Mouse (Mus musculus) forebrain, postnatal 0 days (tissue): ENCODE measurements around the gene Arf3. TPM values are rescaled to one million over a fixed set of nuclear protein-coding genes. Genes with fewer than 3 reads are reported as not detected.
A peak's percentile ranks its signal among the peaks of the same experiment; 100 is the strongest.

Source experiments
- ATAC-seq: fragments of 200-750 bp; cut with Nextera tagmentation; 2 replicates; pipeline ENCODE4 v1.8.0; 2017; ENCODE audit warnings: mild to moderate bottlenecking, moderate library complexity
- DNase-seq: peaks from one replicate; pipeline ENCODE4 v3.0.0-alpha.2; 2015
- H3K27ac ChIP-seq: fragments of 300-500 bp; sonication (generic); 2 replicates; pipeline ENCODE4 v1.5.1; 2014; ENCODE audit warnings: low read depth, mild to moderate bottlenecking, antibody characterized with exemption, low read length, moderate library complexity, mixed read lengths
- H3K27me3 ChIP-seq: fragments of 300-500 bp; sonication (generic); 2 replicates; pipeline ENCODE4 v1.6.1; 2014; ENCODE audit warnings: mild to moderate bottlenecking, low read length, mixed read lengths; ENCODE audit not compliant: insufficient read depth
- H3K36me3 ChIP-seq: fragments of 300-500 bp; sonication (generic); 2 replicates; pipeline ENCODE4 v1.6.1; 2014; ENCODE audit warnings: mild to moderate bottlenecking, moderate library complexity; ENCODE audit not compliant: insufficient read depth
- H3K4me1 ChIP-seq: fragments of 300-500 bp; sonication (generic); 2 replicates; pipeline ENCODE4 v1.6.1; 2014; ENCODE audit warnings: antibody characterized with exemption; ENCODE audit not compliant: insufficient read depth
- H3K4me2 ChIP-seq: fragments of 300-500 bp; sonication (generic); 2 replicates; pipeline ENCODE4 v1.6.1; 2014; ENCODE audit warnings: low read depth, mild to moderate bottlenecking, moderate library complexity
- H3K4me3 ChIP-seq: fragments of 300-500 bp; sonication (generic); 2 replicates; pipeline ENCODE4 v1.5.1; 2014; ENCODE audit warnings: low read depth, low read length, mixed read lengths
- H3K9ac ChIP-seq: fragments of 300-500 bp; sonication (generic); 2 replicates; pipeline ENCODE4 v1.6.1; 2014; ENCODE audit warnings: mild to moderate bottlenecking
- H3K9me3 ChIP-seq: fragments of 300-500 bp; sonication (generic); 2 replicates; pipeline ENCODE4 v1.6.1; 2016; ENCODE audit warnings: low read length
- CTCF ChIP-seq: sonication (generic); IDR thresholded peaks from 2 replicates; pipeline ENCODE4 v1.5.1; 2016; ENCODE audit warnings: antibody characterized with exemption, control low read depth, low read depth
- WGBS: fragments of 180-500 bp; shearing (Covaris S2); extraction: QIAGEN DNeasy Blood & Tissue Kit; methylation state at CpG from one replicate; pipeline ENCODE4 v1.1.7; 2014; 5-methylcytosine and 5-hydroxymethylcytosine counted together
- polyA plus RNA-seq: library from polyadenylated mRNA; unstranded; fragments of >200 nt; fragmentation: Nextera tagmentation; extraction: Ambion mirVana; gene quantifications from 2 replicates; pipeline ENCODE4 v1.2.1, GENCODE M21; 2015
- total RNA-seq: library from RNA; depleted of rRNA; stranded (reverse); fragments of >200 nt; gene quantifications from 2 replicates; pipeline ENCODE4 v1.2.3, GENCODE M21; 2014

Arf3 gene
- total and polyA plus RNA-seq, 2 experiments from 2014 or later = 104 to 116 TPM

- Histone ChIP-seq H3K27me3 (peaks cover 77% of the 10 kb centered on the region), H3K4me2 (peak overlapping the region; percentile 85), H3K9me3 (no peaks in the 10 kb centered on the region), H3K4me3 (peak overlapping the region; percentile 44), H3K36me3 (no peaks in the 10 kb centered on the region), H3K9ac (peak overlapping the region; percentile 53), H3K27ac (no peak overlapping the region), H3K4me1 (peaks cover 10% of the 10 kb centered on the region; the same call in 1 of the 2 replicates)
- 11% methylated on average over 30 of the region's 30 CpGs for WGBS
- no peak for DNase-seq
- ATAC-seq = no peak
- TF ChIP-seq CTCF = no peak
Observed at GRCm38 (mm10) chr15:98806071-98806808, 43.2 kb upstream of the Arf3 start.

GRCm38 (mm10) chr15:98805324-98806040 is 42.5 kb upstream of the Arf3 start:
- Histone ChIP-seq H3K27ac (no peak overlapping the region), H3K9me3 (no peaks in the 10 kb centered on the region), H3K27me3 (peaks cover 84% of the 10 kb centered on the region), H3K4me3 (peak overlapping the region; percentile 44), H3K36me3 (no peaks in the 10 kb centered on the region), H3K9ac (peak overlapping the region; percentile 53), H3K4me1 (peaks cover 10% of the 10 kb centered on the region; the same call in 1 of the 2 replicates), H3K4me2 (peak overlapping the region; percentile 85)
- peak; percentile 85 for DNase-seq
- ATAC-seq = peak; percentile 59
- TF ChIP-seq CTCF = peak; percentile 82
- 3% methylated on average over 62 of the region's 64 CpGs for WGBS

DNA sequence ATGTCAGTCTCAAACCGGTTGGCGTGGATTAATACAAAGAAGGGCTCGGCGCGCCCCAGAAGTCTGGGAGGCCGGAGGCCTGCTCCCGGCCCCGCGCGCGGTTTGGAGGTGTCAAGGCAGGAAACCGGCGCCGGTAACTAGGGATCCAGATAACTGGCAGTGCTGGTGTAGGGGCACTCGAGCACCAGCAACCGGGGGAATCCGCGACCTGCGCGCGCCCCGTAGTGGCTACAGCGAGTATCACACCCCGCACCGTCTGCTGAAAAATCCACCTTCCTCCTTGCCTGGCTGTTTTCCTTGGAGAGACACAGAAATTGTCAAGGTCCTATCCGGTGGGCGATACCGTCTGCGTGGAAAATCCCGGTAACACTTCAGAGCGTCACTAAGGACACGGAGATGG is 41.0 kb upstream of the Arf3 start:
- no peak overlapping the region; the same call in 1 of the 2 replicates for H3K4me3 ChIP-seq
- H3K4me1 ChIP-seq = peaks cover 10% of the 10 kb centered on the region; the same call in 1 of the 2 replicates
- WGBS = under 1% methylated on average over 32 of the region's 32 CpGs
- peak; percentile 89 for TF ChIP-seq CTCF
- H3K27me3 ChIP-seq = peaks cover 84% of the 10 kb centered on the region
- H3K9me3 ChIP-seq = no peaks in the 10 kb centered on the region
- ATAC-seq (peak; percentile 32; the same call in 1 of the 2 replicates), DNase-seq (peak; percentile 88)
- H3K4me2 ChIP-seq = peak overlapping the region; percentile 36
- H3K36me3 ChIP-seq = no peaks in the 10 kb centered on the region
- no peak overlapping the region for H3K9ac ChIP-seq
- no peak overlapping the region for H3K27ac ChIP-seq

DNA sequence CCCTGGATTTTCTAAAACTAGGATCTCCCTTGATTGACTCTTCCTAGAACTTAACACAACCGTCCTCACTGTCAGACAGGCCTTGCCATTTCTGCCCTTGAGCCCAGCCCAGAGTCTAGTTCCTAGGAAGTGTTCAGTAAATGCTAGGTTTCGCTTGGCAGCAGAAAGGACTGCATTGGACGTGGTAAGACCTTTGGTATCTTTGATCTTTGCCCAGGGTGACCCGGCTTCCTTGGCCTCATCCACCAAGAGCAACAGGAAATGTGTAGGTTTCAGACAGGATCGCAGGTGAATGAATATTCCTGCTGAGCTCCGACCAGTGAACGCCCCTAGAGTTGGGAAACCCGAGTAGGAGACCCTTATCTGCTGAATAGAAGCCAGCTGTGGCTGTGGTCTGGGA is 39.9 kb upstream of the Arf3 start:
- Histone ChIP-seq H3K27ac (no peak overlapping the region), H3K4me3 (no peak overlapping the region), H3K36me3 (no peaks in the 10 kb centered on the region), H3K9me3 (no peaks in the 10 kb centered on the region), H3K4me1 (no peaks in the 10 kb centered on the region), H3K27me3 (peaks cover 83% of the 10 kb centered on the region), H3K9ac (no peak overlapping the region), H3K4me2 (no peak overlapping the region)
- no peak for TF ChIP-seq CTCF
- no peak for ATAC-seq
- 3% methylated on average over 8 of the region's 8 CpGs for WGBS
- no peak for DNase-seq

DNA sequence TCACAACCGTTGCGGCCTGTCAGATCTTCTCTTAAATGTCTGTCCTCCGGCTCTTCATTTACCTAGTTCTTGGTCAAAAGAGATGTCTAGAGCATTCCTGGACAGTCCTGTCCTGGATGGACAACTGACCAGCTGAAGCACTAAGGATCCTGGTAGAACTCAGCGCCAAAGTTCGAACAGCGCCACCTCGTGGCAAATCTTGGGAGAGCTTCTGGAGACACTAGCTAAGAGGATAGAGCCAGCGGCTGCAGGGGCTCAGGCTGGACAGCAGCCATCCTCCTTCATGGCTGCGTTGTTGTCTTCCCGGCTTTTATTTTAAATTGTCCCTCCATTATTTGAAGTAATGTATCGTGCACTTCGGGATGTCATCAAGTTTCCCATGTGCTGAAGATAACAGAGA is 36.4 kb upstream of the Arf3 start:
- peak; percentile 86 for DNase-seq
- Histone ChIP-seq H3K4me2 (no peak overlapping the region), H3K27ac (no peak overlapping the region), H3K4me1 (no peaks in the 10 kb centered on the region), H3K9ac (no peak overlapping the region), H3K27me3 (peaks cover 86% of the 10 kb centered on the region), H3K36me3 (no peaks in the 10 kb centered on the region), H3K9me3 (no peaks in the 10 kb centered on the region), H3K4me3 (no peak overlapping the region)
- TF ChIP-seq CTCF = peak; percentile 83
- ATAC-seq = no peak
- WGBS = 10% methylated on average over 12 of the region's 12 CpGs

- ATAC-seq = no peak
Observed at GRCm38 (mm10) chr15:98798903-98799302, 35.9 kb upstream of the Arf3 start.

More at GRCm38 (mm10) chr15:98798903-98799302, 35.9 kb upstream of the Arf3 start:
- Histone ChIP-seq H3K4me1 (no peaks in the 10 kb centered on the region), H3K9me3 (no peaks in the 10 kb centered on the region), H3K4me3 (no peak overlapping the region), H3K36me3 (no peaks in the 10 kb centered on the region), H3K4me2 (no peak overlapping the region), H3K9ac (no peak overlapping the region), H3K27ac (no peak overlapping the region), H3K27me3 (peaks cover 87% of the 10 kb centered on the region)
- 42% methylated on average over 3 of the region's 3 CpGs for WGBS
- DNase-seq = no peak
- TF ChIP-seq CTCF = no peak
